Mouse (Mus musculus): Measurements from ENCODE around the gene Dnah2. TPM values are rescaled to one million over a fixed set of nuclear protein-coding genes. Genes with fewer than 3 reads are reported as not detected.

Dnah2 gene
- total and polyA plus RNA-seq, 3 experiments: under 0.01 to 0.03 TPM; not detected in 1

GRCm38 (mm10) chr11:69422842-69423241 lies 126.1 kb downstream of the Dnah2 start:
- Histone ChIP-seq H3K4me2 (ENCODE audit: insufficient read depth, low read depth, poor library complexity, severe bottlenecking) (no peak overlapping the region), H3K9ac (ENCODE audit: insufficient read depth, low read depth) (no peak overlapping the region), H3K79me2 (replicated peaks; ENCODE audit: control insufficient read depth, extremely low read depth, insufficient read depth, poor library complexity, severe bottlenecking) (no peaks in the 10 kb centered on the region), H3K4me3 (replicated peaks in 1 of 3; ENCODE audit: low read depth in 2 of 3, low read length in 2 of 3, poor library complexity in 1 of 3) (no peak overlapping the region), H3K27me3 (replicated peaks) (peaks cover 82% of the 10 kb centered on the region), H3K9me3 (replicated peaks; ENCODE audit: low read length) (no peaks in the 10 kb centered on the region), H3K36me3 (replicated peaks in 1 of 2; ENCODE audit: control insufficient read depth in 1 of 2, insufficient read depth in 1 of 2, low read length in 1 of 2) (no peaks in the 10 kb centered on the region), H3K4me1 (ENCODE audit: control insufficient read depth in 1 of 2, insufficient read depth in 2 of 2) (peaks cover 2 to 26% of the 10 kb centered on the region in 2 experiments), H3K27ac (ENCODE audit: insufficient read depth, low read depth) (no peak overlapping the region)
- TF ChIP-seq TCF12 (IDR thresholded peaks at IDR 0.05; ENCODE audit: low read depth, low read length): no peak
- no peak for TF ChIP-seq JUND (conservative IDR thresholded peaks at IDR 0.05; ENCODE audit: low read depth, low read length)
- TF ChIP-seq USF1 (IDR thresholded peaks at IDR 0.05; ENCODE audit: low read depth, low read length): no peak
- no peak for TF ChIP-seq HCFC1 (IDR thresholded peaks at IDR 0.05; ENCODE audit: low read depth, low read length)
- no peak for TF ChIP-seq CTCF (conservative IDR thresholded peaks at IDR 0.05 in 1 of 2, IDR thresholded peaks at IDR 0.05 in 1 of 2; ENCODE audit: low read depth in 2 of 2, low read length in 2 of 2)
- TF ChIP-seq USF2 (conservative IDR thresholded peaks at IDR 0.05; ENCODE audit: low read depth, low read length): no peak
- TF ChIP-seq POLR2A (IDR thresholded peaks at IDR 0.05; ENCODE audit: low read depth, low read length): no peak
- no peak for TF ChIP-seq PAX5 (IDR thresholded peaks at IDR 0.05; ENCODE audit: low read length)
- TF ChIP-seq IRF4 (IDR thresholded peaks at IDR 0.05; ENCODE audit: low read depth, low read length): no peak
- no peak for TF ChIP-seq RCOR1 (conservative IDR thresholded peaks at IDR 0.05; ENCODE audit: low read depth, low read length)
- no peak for TF ChIP-seq NRF1 (IDR thresholded peaks at IDR 0.05; ENCODE audit: low read depth, low read length)
- no peak for TF ChIP-seq POLR2AphosphoS2 (IDR thresholded peaks at IDR 0.05; ENCODE audit: low read depth, low read length)
- DNase-seq (ENCODE audit: extremely low read depth): no peak
- in situ Hi-C loops (cut with MboI; ENCODE audit: low pct_ligation_motif_present, low pct_unique_long_range_greater_than_20kb, low sequenced_read_pairs) (no loop called here), dilution Hi-C loops (cut with MboI; ENCODE audit: extremely low pct_ligation_motif_present, extremely low pct_unique_long_range_greater_than_20kb, low sequenced_read_pairs) (no loop called here)

- H3K27ac ChIP-seq (ENCODE audit: insufficient read depth, low read depth): no peak overlapping the region
- H3K9me3 ChIP-seq (replicated peaks; ENCODE audit: low read length): no peaks in the 10 kb centered on the region
- H3K9ac ChIP-seq (ENCODE audit: insufficient read depth, low read depth): no peak overlapping the region
- peaks cover 86% of the 10 kb centered on the region for H3K27me3 ChIP-seq (replicated peaks)
- H3K4me2 ChIP-seq (ENCODE audit: insufficient read depth, low read depth, poor library complexity, severe bottlenecking): no peak overlapping the region
- no peaks in the 10 kb centered on the region for H3K79me2 ChIP-seq (replicated peaks; ENCODE audit: control insufficient read depth, extremely low read depth, insufficient read depth, poor library complexity, severe bottlenecking)
- H3K4me3 ChIP-seq (replicated peaks in 1 of 3; ENCODE audit: low read depth in 2 of 3, low read length in 2 of 3, poor library complexity in 1 of 3): no peak overlapping the region
- H3K4me1 ChIP-seq (ENCODE audit: control insufficient read depth in 1 of 2, insufficient read depth in 2 of 2): peaks cover 12 to 37% of the 10 kb centered on the region in 2 experiments
- in situ Hi-C loops (cut with MboI; ENCODE audit: low pct_ligation_motif_present, low pct_unique_long_range_greater_than_20kb, low sequenced_read_pairs) (no loop called here), dilution Hi-C loops (cut with MboI; ENCODE audit: extremely low pct_ligation_motif_present, extremely low pct_unique_long_range_greater_than_20kb, low sequenced_read_pairs) (no loop called here)
- no peak for DNase-seq (ENCODE audit: extremely low read depth)
- H3K36me3 ChIP-seq (replicated peaks in 1 of 2; ENCODE audit: control insufficient read depth in 1 of 2, insufficient read depth in 1 of 2, low read length in 1 of 2): no peaks in the 10 kb centered on the region
- no peak for TF ChIP-seq SIN3A (IDR thresholded peaks at IDR 0.05; ENCODE audit: low read length)
- no peak for TF ChIP-seq POLR2A (IDR thresholded peaks at IDR 0.05; ENCODE audit: low read depth, low read length)
- TF ChIP-seq CHD2 (IDR thresholded peaks at IDR 0.05; ENCODE audit: low read length): no peak
- TF ChIP-seq IRF4 (IDR thresholded peaks at IDR 0.05; ENCODE audit: low read depth, low read length): no peak
- TF ChIP-seq BHLHE40 (IDR thresholded peaks at IDR 0.05; ENCODE audit: low read depth, low read length): no peak
- no peak for TF ChIP-seq ELF1 (IDR thresholded peaks at IDR 0.05; ENCODE audit: low read depth, low read length)
- no peak for TF ChIP-seq SMC3 (IDR thresholded peaks at IDR 0.05; ENCODE audit: low read depth, low read length)
- TF ChIP-seq CTCF (conservative IDR thresholded peaks at IDR 0.05 in 1 of 2, IDR thresholded peaks at IDR 0.05 in 1 of 2; ENCODE audit: low read depth in 2 of 2, low read length in 2 of 2): no peak
- TF ChIP-seq RCOR1 (conservative IDR thresholded peaks at IDR 0.05; ENCODE audit: low read depth, low read length): no peak
- no peak for TF ChIP-seq NELFE (IDR thresholded peaks at IDR 0.05; ENCODE audit: low read depth, low read length)
- no peak for TF ChIP-seq NRF1 (IDR thresholded peaks at IDR 0.05; ENCODE audit: low read depth, low read length)
Observed at GRCm38 (mm10) chr11:69421131-69421977, 127.6 kb downstream of the Dnah2 start.
